Mouse (Mus musculus) cerebellum, adult 9-10 months (tissue): ENCODE data around the gene Slc5a12.

ENCODE experiments used
- DNase-seq: peaks from one replicate; pipeline ENCODE4 v3.0.0; 2022

The Slc5a12 gene

DNA sequence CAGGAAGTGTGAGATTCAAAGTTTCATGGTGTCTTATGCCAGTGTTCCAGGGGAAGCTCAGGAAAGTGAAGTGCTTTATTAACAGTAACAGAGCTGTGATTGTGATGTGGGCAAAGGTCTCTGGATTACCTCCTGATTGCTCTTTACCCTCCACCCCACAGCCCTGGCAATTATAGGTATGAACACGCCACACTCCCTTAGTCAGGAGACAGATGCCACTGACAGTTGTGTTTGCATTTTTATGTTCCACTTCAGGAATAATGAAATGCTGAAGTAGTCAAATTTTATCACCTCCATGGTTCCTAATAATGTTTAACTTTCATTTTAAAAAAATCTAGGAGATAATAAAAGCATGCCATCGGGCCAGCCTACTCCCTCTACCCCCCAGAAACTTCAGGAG is at the start of gene Slc5a12:
Slc5a12 (plus strand) TSS at position 367 of the 400 bp plus-strand sequence.
- DNase-seq, result no peak

DNA sequence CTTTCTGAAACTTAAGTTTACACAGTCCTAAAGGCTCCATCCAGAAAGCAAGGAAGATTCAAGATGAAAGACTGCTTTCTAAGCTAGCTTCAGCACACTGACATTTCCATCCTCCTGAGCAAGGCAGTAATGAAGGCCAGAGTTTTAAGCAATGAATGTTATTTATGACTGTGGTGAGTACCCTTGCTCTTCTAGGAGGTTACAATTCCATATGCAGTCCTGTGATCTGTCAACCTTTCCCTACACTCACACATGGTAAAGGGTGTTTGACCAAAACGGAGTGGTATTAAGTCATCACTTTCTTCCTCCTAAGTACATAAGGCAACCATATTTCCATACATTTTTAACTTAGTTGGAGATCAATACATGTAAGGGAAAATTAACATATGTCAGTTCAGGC is 41.0 kb upstream of the Slc5a12 start:
- no peak for DNase-seq

DNA sequence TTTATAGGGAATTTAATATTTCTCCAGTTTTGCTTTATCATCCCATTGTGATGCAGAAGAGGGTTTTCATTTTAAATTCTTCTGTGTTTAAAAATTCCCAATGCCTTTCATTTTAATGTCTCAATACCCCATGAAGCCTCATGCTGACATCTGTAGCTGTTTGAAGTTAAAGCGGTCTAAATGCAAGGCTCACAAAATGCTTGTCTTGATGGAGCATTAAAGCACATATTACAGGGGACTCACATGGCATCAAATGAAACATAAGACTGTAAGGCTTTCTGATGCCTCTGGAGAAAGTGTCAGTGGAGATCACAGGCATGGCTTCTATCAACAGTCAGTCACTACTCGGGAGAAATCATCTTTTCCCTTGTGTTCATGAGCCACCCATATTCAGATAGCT is 34.5 kb upstream of the Slc5a12 start:
- no peak for DNase-seq

- DNase-seq, result peak; percentile 56
These were observed 32.1 kb upstream of the Slc5a12 start for GRCm38 (mm10) chr2:110564673-110565627.

DNA sequence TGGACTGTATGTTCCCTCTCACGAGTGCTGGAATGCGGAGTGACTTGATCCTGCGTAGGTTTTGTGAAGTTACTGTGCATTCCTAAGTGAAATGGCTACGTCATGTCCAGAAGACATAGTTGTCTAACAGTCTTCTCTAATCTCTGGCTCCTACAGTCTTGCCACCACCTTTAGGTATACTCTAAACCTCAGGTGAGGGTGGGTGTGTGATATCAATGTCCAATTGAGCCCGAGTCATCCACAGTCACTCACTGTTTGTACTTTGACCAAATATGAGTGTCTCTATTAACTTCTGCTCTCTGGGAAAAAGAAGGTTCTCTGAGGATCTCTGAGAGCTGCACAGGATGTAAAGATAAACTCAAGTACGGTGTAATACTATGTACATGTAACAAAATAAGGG is 10.4 kb upstream of the Slc5a12 start:
- no peak for DNase-seq

- no peak for DNase-seq
These were observed 7.1 kb upstream of the Slc5a12 start for GRCm38 (mm10) chr2:110590007-110590406.

- DNase-seq, result no peak
These were observed 4.8 kb upstream of the Slc5a12 start for GRCm38 (mm10) chr2:110592276-110592675.

- DNase-seq, result no peak
These were observed 47.3 kb downstream of the Slc5a12 start for GRCm38 (mm10) chr2:110644358-110644757.

DNA sequence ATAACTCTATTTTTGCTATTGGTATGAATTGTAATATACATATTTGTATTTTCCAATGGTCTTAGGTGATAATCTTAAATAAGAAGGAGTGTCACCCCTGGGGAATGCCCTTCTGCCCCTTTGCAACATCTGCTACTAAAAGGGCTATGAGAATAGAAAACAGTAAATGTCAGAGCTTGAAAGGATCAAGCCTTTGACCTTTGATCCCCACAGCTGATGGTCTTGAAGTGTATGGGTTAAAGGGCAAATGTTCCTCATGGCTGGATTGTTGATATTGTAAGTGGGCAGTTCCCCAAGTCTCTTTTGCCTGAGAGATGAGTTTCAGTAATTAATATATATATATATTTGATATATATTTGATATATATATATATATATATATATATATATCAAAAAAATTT is 47.7 kb downstream of the Slc5a12 start:
- DNase-seq, result no peak

DNA sequence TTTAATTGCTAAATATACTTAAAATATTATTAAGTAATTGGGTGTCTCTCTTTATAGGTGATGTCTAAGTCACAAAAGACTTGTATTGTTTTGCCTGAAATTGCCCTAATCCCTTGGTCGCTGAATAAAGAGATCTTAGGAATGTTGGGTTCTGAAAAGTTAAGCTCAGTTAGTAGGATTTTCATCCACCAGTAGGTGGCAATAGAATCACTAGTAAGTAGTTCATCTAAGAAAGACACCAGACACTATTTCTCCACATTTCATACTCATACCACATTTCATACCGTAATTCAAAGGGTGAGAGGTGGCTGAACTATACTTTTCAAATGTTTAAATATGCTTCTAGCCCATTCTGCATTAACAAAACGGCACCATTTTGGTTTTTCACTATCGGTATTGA is 66.2 kb downstream of the Slc5a12 start:
- DNase-seq, result peak; percentile 77

DNA sequence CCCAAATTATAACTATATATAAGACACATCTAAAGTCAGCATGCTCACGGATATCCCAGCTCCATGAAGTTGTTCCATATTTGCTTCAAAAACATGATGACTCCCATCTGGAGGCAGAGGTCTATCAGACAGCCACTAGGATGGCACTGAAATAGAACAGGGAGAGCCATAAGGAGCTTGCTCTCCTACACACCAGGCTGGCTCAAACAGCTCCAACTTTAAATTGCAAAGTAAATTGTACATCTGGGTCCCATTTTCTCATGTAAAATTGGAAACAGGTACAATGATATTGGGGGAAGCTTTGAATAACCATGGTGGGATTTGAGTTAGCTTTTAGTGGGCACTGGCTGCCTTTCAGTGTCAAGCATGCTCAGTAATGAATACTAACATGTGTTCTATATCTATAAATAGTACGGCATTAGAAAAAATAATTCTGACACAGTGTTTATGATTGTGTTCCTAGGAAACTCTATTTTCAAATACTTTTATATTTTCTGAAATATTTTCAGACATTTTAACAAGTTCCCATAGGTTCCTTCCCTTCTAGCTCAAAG is 74.0 kb downstream of the Slc5a12 start:
- DNase-seq, result no peak
